Mouse (Mus musculus): ENCODE measurements around the gene Gm49361.

DNA sequence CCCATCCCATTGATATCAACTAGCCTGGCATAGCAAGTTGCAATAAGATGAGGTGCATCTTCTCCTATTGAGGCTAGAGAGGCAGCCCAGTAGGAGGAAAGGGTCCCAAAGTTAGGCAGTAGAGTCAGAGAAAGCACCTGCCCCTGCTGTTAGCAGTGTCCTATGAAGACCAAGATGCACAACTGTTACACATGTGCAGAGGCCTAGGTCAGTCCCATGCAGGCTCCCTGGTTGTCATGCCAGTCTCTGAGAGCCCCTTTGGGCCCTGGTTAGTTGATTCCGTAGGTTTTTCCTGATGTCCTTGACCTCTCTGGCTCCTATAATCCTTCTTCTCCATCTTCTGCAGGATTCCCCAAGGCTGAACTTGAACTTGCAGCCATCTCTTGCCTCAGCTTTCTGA lies 66.4 kb downstream of the Gm49361 start:
- no peak for TF ChIP-seq CTCF (conservative IDR thresholded peaks at IDR 0.05 in 1 of 2, IDR thresholded peaks at IDR 0.05 in 1 of 2; ENCODE audit: low read depth in 2 of 2, low read length in 2 of 2)
- TF ChIP-seq MAZ (IDR thresholded peaks at IDR 0.05; ENCODE audit: low read depth, low read length) = no peak
- TF ChIP-seq NELFE (IDR thresholded peaks at IDR 0.05; ENCODE audit: low read depth, low read length) = no peak
- TF ChIP-seq BHLHE40 (IDR thresholded peaks at IDR 0.05; ENCODE audit: low read depth, low read length) = no peak
- TF ChIP-seq ELF1 (IDR thresholded peaks at IDR 0.05; ENCODE audit: low read depth, low read length) = no peak
- no peak for TF ChIP-seq POLR2A (IDR thresholded peaks at IDR 0.05; ENCODE audit: low read depth, low read length)
- no peak for TF ChIP-seq USF1 (IDR thresholded peaks at IDR 0.05; ENCODE audit: low read depth, low read length)
- TF ChIP-seq MEF2A (IDR thresholded peaks at IDR 0.05; ENCODE audit: borderline replicate concordance, low read depth, low read length) = no peak
- TF ChIP-seq NRF1 (IDR thresholded peaks at IDR 0.05; ENCODE audit: low read depth, low read length) = no peak
- TF ChIP-seq RCOR1 (conservative IDR thresholded peaks at IDR 0.05; ENCODE audit: low read depth, low read length) = no peak
- TF ChIP-seq KAT2A (IDR thresholded peaks at IDR 0.05; ENCODE audit: insufficient replicate concordance, low read length) = no peak
- no peak for TF ChIP-seq EP300 (IDR thresholded peaks at IDR 0.05; ENCODE audit: low read length)
